Mouse (Mus musculus) urinary bladder, postnatal 14 days (tissue): ENCODE data around the gene Myl6b.
"Not testable (repeated sequence)": the region's sequence is repeated elsewhere in the genome, so short reads cannot be mapped to it uniquely, and the experiment has no call there.

Experiments used
- DNase-seq: peaks from one replicate; pipeline ENCODE4 v3.0.0; 2021; ENCODE audit warnings: low spot score

Gene Myl6b

GRCm38 (mm10) chr10:128493319-128493694 lies 5.2 kb downstream of the Myl6b start:
- no peak for DNase-seq

GRCm38 (mm10) chr10:128492633-128493311 lies 5.7 kb downstream of the Myl6b start:
- peak; percentile 76 for DNase-seq

- DNase-seq: not testable (repeated sequence)
Observed at GRCm38 (mm10) chr10:128492051-128492450, 6.4 kb downstream of the Myl6b start.

GRCm38 (mm10) chr10:128491495-128491894 lies 7.0 kb downstream of the Myl6b start:
- DNase-seq: no peak

GRCm38 (mm10) chr10:128490912-128491311 lies 7.6 kb downstream of the Myl6b start:
- DNase-seq: no peak

GRCm38 (mm10) chr10:128490232-128490631 lies 8.3 kb downstream of the Myl6b start:
- peak; percentile 48 for DNase-seq

- no peak for DNase-seq
Observed at GRCm38 (mm10) chr10:128489785-128490184, 8.7 kb downstream of the Myl6b start.

- DNase-seq: no peak
Observed at GRCm38 (mm10) chr10:128489380-128489779, 9.1 kb downstream of the Myl6b start.

- DNase-seq: no peak
Observed at GRCm38 (mm10) chr10:128488776-128489175, 9.7 kb downstream of the Myl6b start.

GRCm38 (mm10) chr10:128487861-128488712 lies 10.4 kb downstream of the Myl6b start:
- no peak for DNase-seq

GRCm38 (mm10) chr10:128486370-128486769 lies 12.1 kb downstream of the Myl6b start:
- no peak for DNase-seq

- no peak for DNase-seq
Observed at GRCm38 (mm10) chr10:128474366-128474765, 24.1 kb downstream of the Myl6b start.

- DNase-seq: no peak
Observed at GRCm38 (mm10) chr10:128460270-128460630, 38.2 kb downstream of the Myl6b start.

- peak; percentile 39 for DNase-seq
Observed at GRCm38 (mm10) chr10:128459409-128460269, 38.8 kb downstream of the Myl6b start.

GRCm38 (mm10) chr10:128458719-128459408 lies 39.6 kb downstream of the Myl6b start, which contains the start of gene Smarcc2:
Gene Smarcc2, plus strand, starts transcription at chr10:128459248.
- peak; percentile 88 for DNase-seq

- peak; percentile 92 for DNase-seq
Observed at GRCm38 (mm10) chr10:128458348-128458718, 40.2 kb downstream of the Myl6b start.

- no peak for DNase-seq
Observed at GRCm38 (mm10) chr10:128457676-128458075, 40.8 kb downstream of the Myl6b start.

- DNase-seq: peak; percentile 72
Observed at GRCm38 (mm10) chr10:128455280-128455679, 43.2 kb downstream of the Myl6b start.

GRCm38 (mm10) chr10:128454471-128454870 lies 44.0 kb downstream of the Myl6b start:
- no peak for DNase-seq

GRCm38 (mm10) chr10:128451014-128451413 lies 47.5 kb downstream of the Myl6b start:
- no peak for DNase-seq

- no peak for DNase-seq
Observed at GRCm38 (mm10) chr10:128445407-128445806, 53.1 kb downstream of the Myl6b start.

GRCm38 (mm10) chr10:128444354-128444753 lies 54.1 kb downstream of the Myl6b start:
- DNase-seq: no peak
